Mouse (Mus musculus) hindbrain, embryonic 14.5 days (tissue): ENCODE results near the gene Zfp853. TPM values are rescaled to one million over a fixed set of nuclear protein-coding genes. Genes with fewer than 3 reads are reported as not detected.

ENCODE experiments used
- ATAC-seq: fragments of 200-750 bp; cut with Nextera tagmentation; 2 replicates; pipeline ENCODE4 v1.8.0; 2017; ENCODE audit warnings: moderate number of reproducible peaks, mild to moderate bottlenecking, moderate TSS enrichment, moderate library complexity; ENCODE audit not compliant: low FRiP score
- DNase-seq: peaks from one replicate; pipeline ENCODE4 v3.0.0-alpha.2; 2015; ENCODE audit warnings: low spot score
- H3K27ac ChIP-seq: fragments of 300-500 bp; sonication (generic); 2 replicates; pipeline ENCODE4 v1.5.1; 2014; ENCODE audit warnings: mild to moderate bottlenecking, moderate library complexity
- H3K27me3 ChIP-seq: fragments of 300-500 bp; sonication (generic); 2 replicates; pipeline ENCODE4 v1.6.1; 2014; ENCODE audit warnings: mild to moderate bottlenecking, low read length, mixed read lengths; ENCODE audit not compliant: control insufficient read depth, insufficient read depth
- H3K36me3 ChIP-seq: fragments of 300-500 bp; sonication (generic); replicated peaks from 2 replicates; pipeline ENCODE4 v1.6.1; 2014; ENCODE audit not compliant: control insufficient read depth, insufficient read depth
- H3K4me1 ChIP-seq: fragments of 300-500 bp; sonication (generic); replicated peaks from 2 replicates; pipeline ENCODE4 v1.6.1; 2014; ENCODE audit warnings: antibody characterized with exemption, low read length, mixed read lengths; ENCODE audit not compliant: control insufficient read depth, insufficient read depth
- H3K4me2 ChIP-seq: fragments of 300-500 bp; sonication (generic); replicated peaks from 2 replicates; pipeline ENCODE4 v1.6.1; 2014; ENCODE audit warnings: mild to moderate bottlenecking, moderate library complexity
- H3K4me3 ChIP-seq: fragments of 300-500 bp; sonication (generic); replicated peaks from 2 replicates; pipeline ENCODE4 v1.5.1; 2014; ENCODE audit warnings: mild to moderate bottlenecking, low read length
- H3K9ac ChIP-seq: fragments of 300-500 bp; sonication (generic); 2 replicates; pipeline ENCODE4 v1.6.1; 2014
- H3K9me3 ChIP-seq: fragments of 300-500 bp; sonication (generic); 2 replicates; pipeline ENCODE4 v1.6.1; 2016; ENCODE audit warnings: low read length; ENCODE audit not compliant: control insufficient read depth
- WGBS: fragments of 180-500 bp; shearing (Covaris S2); extraction: QIAGEN DNeasy Blood & Tissue Kit; methylation state at CpG from one replicate; pipeline ENCODE4 v1.1.7; 2014; 5-methylcytosine and 5-hydroxymethylcytosine counted together
- polyA plus RNA-seq: library from polyadenylated mRNA; unstranded; fragments of >200 nt; fragmentation: Nextera tagmentation; extraction: Ambion mirVana; gene quantifications from 2 replicates; pipeline ENCODE4 v1.2.1, GENCODE M21; 2014

The Zfp853 gene
- polyA plus RNA-seq, result 0.23 and 0.43 TPM in 2 replicates

GRCm38 (mm10) chr5:143293404-143293803 lies at the start of gene Zfp853:
Zfp853 (minus strand) TSS chr5:143293623.
- Histone ChIP-seq H3K4me1 (peaks cover 8% of the 10 kb centered on the region; the same call in 1 of the 2 replicates), H3K9me3 (no peaks in the 10 kb centered on the region), H3K36me3 (no peaks in the 10 kb centered on the region), H3K27ac (no peak within 1 kb of the TSS), H3K27me3 (peaks cover 61% of the 10 kb centered on the region), H3K9ac (peak within 1 kb of the TSS; percentile 63), H3K4me2 (peak within 1 kb of the TSS; percentile 83), H3K4me3 (peak within 1 kb of the TSS; percentile 45)
- 4% methylated on average over 24 of the region's 38 CpGs for WGBS
- no peak for DNase-seq
- ATAC-seq, result no peak

- H3K9me3 ChIP-seq, result no peaks in the 10 kb centered on the region
- ATAC-seq (no peak), DNase-seq (no peak)
- H3K27me3 ChIP-seq, result no peaks in the 10 kb centered on the region
- H3K4me2 ChIP-seq, result no peak overlapping the region
- H3K27ac ChIP-seq, result no peak overlapping the region
- no peak overlapping the region for H3K9ac ChIP-seq
- H3K36me3 ChIP-seq, result no peaks in the 10 kb centered on the region
- WGBS, result 62% methylated on average over 6 of the region's 6 CpGs
- no peaks in the 10 kb centered on the region for H3K4me1 ChIP-seq
- H3K4me3 ChIP-seq, result no peak overlapping the region
These were observed 46.2 kb upstream of the Zfp853 start for GRCm38 (mm10) chr5:143339603-143340002.

- H3K27ac ChIP-seq, result no peak overlapping the region
- no peak overlapping the region for H3K9ac ChIP-seq
- no peaks in the 10 kb centered on the region for H3K4me1 ChIP-seq
- 65% methylated on average over 6 of the region's 6 CpGs for WGBS
- no peaks in the 10 kb centered on the region for H3K27me3 ChIP-seq
- DNase-seq (no peak), ATAC-seq (no peak)
- H3K4me3 ChIP-seq, result no peak overlapping the region
- no peaks in the 10 kb centered on the region for H3K36me3 ChIP-seq
- H3K9me3 ChIP-seq, result no peaks in the 10 kb centered on the region
- H3K4me2 ChIP-seq, result no peak overlapping the region
These were observed 43.1 kb upstream of the Zfp853 start for GRCm38 (mm10) chr5:143336559-143336958.

GRCm38 (mm10) chr5:143335089-143335460 lies 41.7 kb upstream of the Zfp853 start:
- no peak overlapping the region for H3K9ac ChIP-seq
- H3K4me3 ChIP-seq, result no peak overlapping the region
- peaks cover 2% of the 10 kb centered on the region; the same call in 1 of the 2 replicates for H3K4me1 ChIP-seq
- no peak overlapping the region for H3K27ac ChIP-seq
- H3K36me3 ChIP-seq, result no peaks in the 10 kb centered on the region
- no peaks in the 10 kb centered on the region for H3K9me3 ChIP-seq
- no peaks in the 10 kb centered on the region for H3K27me3 ChIP-seq
- 88% methylated on average over 7 of the region's 7 CpGs for WGBS
- no peak overlapping the region for H3K4me2 ChIP-seq
- DNase-seq, result no peak
- no peak for ATAC-seq

DNA sequence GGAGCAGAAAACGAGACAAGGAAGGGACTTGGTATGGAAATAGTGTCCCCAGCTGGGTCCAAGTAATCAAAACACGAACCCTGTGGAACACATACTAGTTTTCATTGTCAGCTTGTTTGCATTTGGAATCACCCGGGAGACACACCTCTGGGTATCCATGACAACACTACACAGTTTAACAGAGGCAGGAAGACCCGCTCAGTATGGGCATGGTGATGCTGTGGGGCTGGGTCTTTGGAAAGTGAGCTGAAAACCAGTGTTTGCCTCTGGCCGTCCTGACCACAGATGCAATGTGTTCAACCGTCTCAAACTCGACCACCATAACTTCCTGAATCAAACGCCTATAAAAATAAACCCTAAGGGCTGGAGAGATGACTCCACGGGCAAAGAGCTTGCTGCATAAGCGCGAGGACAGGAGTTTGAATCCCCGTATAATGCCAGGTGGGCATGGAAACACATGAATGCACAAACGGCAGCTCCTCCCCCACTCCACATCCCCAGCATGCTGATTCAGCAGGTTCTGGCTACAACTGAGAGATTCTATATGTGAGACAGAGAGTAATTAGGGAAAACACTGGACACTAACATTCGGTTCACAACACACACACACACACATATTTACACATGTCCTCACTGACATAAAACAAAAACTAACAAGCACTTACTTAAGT lies 41.1 kb upstream of the Zfp853 start:
- WGBS, result 59% methylated on average over 14 of the region's 14 CpGs
- DNase-seq (no peak), ATAC-seq (no peak)
- H3K27me3 ChIP-seq, result no peaks in the 10 kb centered on the region
- H3K4me2 ChIP-seq, result 0 out of 2 replicates have a peak overlapping the region, but pooled peaks have one; percentile 14
- peaks cover 7% of the 10 kb centered on the region for H3K4me1 ChIP-seq
- no peak overlapping the region for H3K9ac ChIP-seq
- H3K4me3 ChIP-seq, result no peak overlapping the region
- no peaks in the 10 kb centered on the region for H3K36me3 ChIP-seq
- no peaks in the 10 kb centered on the region for H3K9me3 ChIP-seq
- no peak overlapping the region for H3K27ac ChIP-seq

- 14% methylated on average over 5 of the region's 5 CpGs for WGBS
- H3K9me3 ChIP-seq, result no peaks in the 10 kb centered on the region
- peak; percentile 88 for DNase-seq
- no peak overlapping the region for H3K4me3 ChIP-seq
- H3K27ac ChIP-seq, result no peak overlapping the region
- H3K4me2 ChIP-seq, result 0 out of 2 replicates have a peak overlapping the region, but pooled peaks have one; percentile 14
- ATAC-seq, result no peak; the same call in 1 of the 2 replicates
- H3K9ac ChIP-seq, result no peak overlapping the region
- H3K36me3 ChIP-seq, result no peaks in the 10 kb centered on the region
- no peaks in the 10 kb centered on the region for H3K27me3 ChIP-seq
- peaks cover 7% of the 10 kb centered on the region for H3K4me1 ChIP-seq
These were observed 40.4 kb upstream of the Zfp853 start for GRCm38 (mm10) chr5:143333872-143334271.

DNA sequence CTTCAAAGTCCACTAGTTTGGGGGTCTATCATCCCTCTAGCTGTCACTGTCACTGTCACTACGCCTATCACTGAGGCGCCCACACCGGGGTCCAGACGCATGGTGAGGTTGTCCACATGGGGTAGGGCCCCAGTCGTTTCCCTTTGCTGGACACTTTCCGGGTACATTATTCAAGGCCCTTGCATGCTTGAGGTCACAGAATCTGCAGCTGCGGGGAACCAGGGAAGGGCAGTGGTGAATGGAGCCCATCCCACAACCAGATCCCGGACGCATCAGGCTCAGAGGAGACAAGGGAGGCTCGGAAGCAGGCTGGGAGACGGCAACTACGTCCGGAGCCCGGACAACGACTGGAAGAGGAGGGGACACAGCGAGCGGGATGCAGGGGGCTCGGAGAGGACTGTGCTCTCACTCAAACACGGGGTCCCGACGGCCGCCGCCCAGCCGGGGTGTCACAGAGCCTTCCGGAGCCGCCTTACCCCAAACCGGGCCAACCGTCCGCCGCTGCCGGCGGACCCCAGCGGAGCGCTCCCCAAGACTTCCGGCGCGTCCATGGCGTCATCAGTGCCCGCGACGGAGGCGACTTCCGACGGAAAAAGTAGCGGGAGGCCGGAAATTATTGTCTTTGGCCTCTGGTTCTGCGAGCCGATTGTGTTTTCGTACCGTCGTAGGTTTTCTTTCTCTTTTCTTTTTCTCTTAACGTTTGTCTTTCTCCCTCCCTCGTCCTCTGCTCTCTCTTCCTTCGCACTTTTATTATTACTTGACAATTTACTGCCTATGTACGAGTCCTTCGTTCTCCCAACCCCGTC lies 35.5 kb upstream of the Zfp853 start, which contains the start of gene Zdhhc4:
Gene Zdhhc4 (minus strand): TSS at position 567 of the 806 bp plus-strand sequence.
- under 1% methylated on average over 57 of the region's 57 CpGs for WGBS
- no peaks in the 10 kb centered on the region for H3K27me3 ChIP-seq
- H3K4me2 ChIP-seq, result peak within 1 kb of the TSS; percentile 97

GRCm38 (mm10) chr5:143317288-143317610 lies 23.8 kb upstream of the Zfp853 start:
- Histone ChIP-seq H3K36me3 (peaks cover 66% of the 10 kb centered on the region), H3K27ac (no peak overlapping the region), H3K4me3 (no peak overlapping the region), H3K4me2 (no peak overlapping the region), H3K9ac (no peak overlapping the region), H3K27me3 (no peaks in the 10 kb centered on the region), H3K9me3 (no peaks in the 10 kb centered on the region), H3K4me1 (peaks cover 17% of the 10 kb centered on the region)
- WGBS, result 86% methylated on average over 8 of the region's 8 CpGs
- ATAC-seq, result no peak
- no peak for DNase-seq

More for the DNA sequence above, 35.5 kb upstream of the Zfp853 start, which contains the start of gene Zdhhc4:
- DNase-seq (peak; percentile 98), ATAC-seq (peak; percentile 79)
- Histone ChIP-seq H3K9me3 (no peaks in the 10 kb centered on the region), H3K9ac (peak within 1 kb of the TSS; percentile 96), H3K4me1 (peaks cover 20% of the 10 kb centered on the region), H3K4me3 (peak within 1 kb of the TSS; percentile 97), H3K36me3 (peaks cover 32% of the 10 kb centered on the region), H3K27ac (peak within 1 kb of the TSS; percentile 67)

DNA sequence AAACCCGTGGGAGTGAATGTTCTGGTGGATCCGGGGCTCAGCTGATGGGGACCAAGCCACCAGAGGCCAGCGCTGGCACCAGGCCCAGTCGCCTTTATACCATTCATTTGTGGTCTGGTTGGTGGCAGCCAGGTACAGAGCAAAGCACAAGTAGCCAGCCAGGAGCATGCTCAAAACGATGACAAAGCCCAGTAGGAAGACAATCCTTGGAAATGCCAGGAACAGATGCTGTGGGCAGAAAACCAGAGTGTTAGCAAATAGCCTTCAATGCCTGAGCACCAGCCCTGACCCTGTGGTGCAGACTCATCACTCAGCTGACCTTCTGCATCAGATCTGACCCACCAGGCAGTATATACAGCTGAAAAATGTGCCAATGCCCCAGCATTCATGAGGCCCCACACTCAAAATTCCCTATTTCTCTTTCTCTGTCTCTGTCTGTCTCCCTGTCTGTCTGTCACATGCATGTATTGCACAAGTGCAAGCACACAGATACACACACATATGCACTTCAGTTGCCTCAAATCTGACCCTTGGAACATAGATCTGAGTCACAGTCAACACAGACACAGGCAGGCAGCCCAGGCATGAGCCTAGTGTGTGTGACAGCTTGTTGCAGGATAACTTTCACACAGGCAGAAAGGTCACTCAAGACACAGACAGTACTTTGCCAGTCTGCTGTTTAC lies 23.3 kb upstream of the Zfp853 start:
- H3K36me3 ChIP-seq, result peaks cover 66% of the 10 kb centered on the region
- no peak overlapping the region for H3K27ac ChIP-seq
- H3K27me3 ChIP-seq, result no peaks in the 10 kb centered on the region
- no peak overlapping the region for H3K4me3 ChIP-seq
- no peak overlapping the region for H3K4me2 ChIP-seq
- DNase-seq, result no peak
- no peak for ATAC-seq
- no peak overlapping the region for H3K9ac ChIP-seq
- H3K4me1 ChIP-seq, result peaks cover 17% of the 10 kb centered on the region
- no peaks in the 10 kb centered on the region for H3K9me3 ChIP-seq
- WGBS, result 85% methylated on average over 5 of the region's 5 CpGs
